Comparison of ENCODE assay signal across 8 mouse cellular contexts in genomic region chr16:30387871-30388460, GRCm38 (mm10). TPM values are rescaled to one million over a fixed set of nuclear protein-coding genes. Genes with fewer than 3 reads are reported as not detected.
A peak's percentile ranks its signal among the peaks of the same experiment; 100 is the strongest.
DNase-seq lines count a peak whose midpoint lies in the region; ATAC-seq and TF ChIP-seq lines count a peak whose summit lies in the region.

No protein-coding gene starts in this region.

- under 1% methylated on average over 45 of the region's 49 CpGs for WGBS in forebrain, embryonic 11.5 days

- H3K9ac ChIP-seq in forebrain, embryonic 11.5 days (ENCODE audit: low read length) = peak overlapping the region; percentile 92

- TF ChIP-seq CTCF in E14TG2a.4 (conservative IDR thresholded peaks at IDR 0.05; ENCODE audit: low read length) = no peak
- no peak for TF ChIP-seq CTCF in brain, embryonic 14.5 days (IDR thresholded peaks at IDR 0.05; ENCODE audit: borderline replicate concordance, extremely low read depth, insufficient read depth, insufficient read length)

- no peaks in the 10 kb centered on the region for H3K27me3 ChIP-seq in E14TG2a.4 (ENCODE audit: insufficient read depth, low read length)
- no peaks in the 10 kb centered on the region for H3K27me3 ChIP-seq in forebrain, embryonic 11.5 days (ENCODE audit: control insufficient read depth, insufficient read depth, low read length)

- peak overlapping the region; percentile 94 for H3K4me2 ChIP-seq in forebrain, embryonic 11.5 days (ENCODE audit: low read depth, low read length, severe bottlenecking)

- intact Hi-C loops in heart, postnatal 25 days (cut with DNase I) = no loop called here

- H3K4me1 ChIP-seq in E14TG2a.4 (replicated peaks; ENCODE audit: low read depth, low read length) = peaks cover 40% of the 10 kb centered on the region
- peaks cover 7% of the 10 kb centered on the region; the same call in 1 of the 2 replicates for H3K4me1 ChIP-seq in forebrain, embryonic 11.5 days (replicated peaks; ENCODE audit: control insufficient read depth, insufficient read depth, low read length)

- H3K36me3 ChIP-seq in E14TG2a.4 (ENCODE audit: insufficient read depth, low read length) = peaks cover 34% of the 10 kb centered on the region
- no peaks in the 10 kb centered on the region; the same call in 1 of the 2 replicates for H3K36me3 ChIP-seq in forebrain, embryonic 11.5 days (ENCODE audit: control insufficient read depth, insufficient read depth, low read length)

- H3K27ac ChIP-seq in forebrain, embryonic 11.5 days (ENCODE audit: low read depth, low read length) = no peak overlapping the region

- peak; percentile 65 for ATAC-seq in forebrain, embryonic 11.5 days (replicated peaks; ENCODE audit: low FRiP score)

- H3K9me3 ChIP-seq in E14TG2a.4 (ENCODE audit: low read length) = no peaks in the 10 kb centered on the region
- no peaks in the 10 kb centered on the region for H3K9me3 ChIP-seq in forebrain, embryonic 11.5 days (ENCODE audit: control insufficient read depth, low read length)

- no peak for TF ChIP-seq POLR2A in brain, embryonic 14.5 days (IDR thresholded peaks at IDR 0.05; ENCODE audit: borderline replicate concordance, extremely low read depth, insufficient read depth, insufficient read length, poor library complexity, severe bottlenecking)

- DNase-seq in brain, embryonic 14.5 days (ENCODE audit: low read depth) = peak; percentile 40
- peak; percentile 71 for DNase-seq in forebrain, embryonic 11.5 days (ENCODE audit: low spot score)
- peak; percentile 9 for DNase-seq in heart, postnatal 25 days (ENCODE audit: low spot score)
- peak; percentile 6 to 19 for DNase-seq in layer of hippocampus, adult 18-20 months (ENCODE audit: low spot score in 2 of 2)
- DNase-seq in lung, postnatal 10 days = peak; percentile 47
- DNase-seq in retina, postnatal 7 days (ENCODE audit: low read depth, low spot score) = peak; percentile 9
- DNase-seq in urinary bladder, postnatal 14 days (ENCODE audit: low spot score) = peak; percentile 32

- peak overlapping the region; percentile 89 for H3K4me3 ChIP-seq in E14TG2a.4 (replicated peaks; ENCODE audit: low read length)
- H3K4me3 ChIP-seq in forebrain, embryonic 11.5 days (ENCODE audit: low read depth, low read length) = peak overlapping the region; percentile 97

RNA-seq across cellular contexts. Expression of gene Atp13a3, which starts 17.8 kb away (rescaled TPM):
- polyA plus RNA-seq in brain, embryonic 14.5 days (2012; rRNA removed) = 28.6 and 33.0 TPM in 2 replicates
- polyA plus RNA-seq in forebrain, embryonic 11.5 days (2014; fragmentation: Nextera tagmentation; extraction: Ambion mirVana) = 13.6 and 15.5 TPM in 2 replicates
- 10 to 100 TPM; 52.4 to 61.6 TPM for total RNA-seq in heart, postnatal 25 days (2021)
- total RNA-seq in layer of hippocampus, adult 18-20 months (2021) = 10 to 100 TPM; 71.5 to 72.9 TPM

Comparison
In these comparisons a context has a peak if more than half of its experiments do, and no peak if none do; other contexts are left out.
1. DNase-seq: peak in every context shown above with its lines; median percentile 71 in forebrain, embryonic 11.5 days; 47 in lung, postnatal 10 days; 40 in brain, embryonic 14.5 days; 32 in urinary bladder, postnatal 14 days; 12 in layer of hippocampus, adult 18-20 months; 9 in heart, postnatal 25 days; 9 in retina, postnatal 7 days.